Mouse (Mus musculus) bone marrow macrophage, adult 2 months (primary cell): Measurements from ENCODE around the gene Stat3.

Source experiments
- CTCF ChIP-seq: IDR thresholded peaks from 2 replicates; pipeline ENCODE4 v1.5.1; 2012; ENCODE audit warnings: low read depth, mild to moderate bottlenecking, low read length, moderate library complexity
- POLR2A ChIP-seq: IDR thresholded peaks from 2 replicates; pipeline ENCODE4 v1.6.1; 2012; ENCODE audit warnings: mild to moderate bottlenecking, low read depth, low read length, borderline replicate concordance

GRCm38 (mm10) chr11:100850778-100851528 lies 88.4 kb downstream of the Stat3 start:
- no peak for TF ChIP-seq CTCF
- TF ChIP-seq POLR2A: no peak
